Mouse (Mus musculus) limb, embryonic 10.5 days (tissue): ENCODE measurements at regions not wholly inside any gene's neighbourhood (a gene's known extent, or its start where the extent isn't known, plus 50 kb on each side); places are given as distances from the start of the nearest gene placed in this dataset.
"Not testable (repeated sequence)": the region's sequence is repeated elsewhere in the genome, so short reads cannot be mapped to it uniquely, and the experiment has no call there.

Source experiments
- DNase-seq: peaks from one replicate; pipeline ENCODE4 v3.0.0-alpha.2; 2017; ENCODE audit warnings: low spot score
- H3K27ac ChIP-seq: fragments of 300-500 bp; sonication (generic); 2 replicates; pipeline ENCODE4 v1.5.1; 2016; ENCODE audit warnings: mild to moderate bottlenecking
- H3K27me3 ChIP-seq: fragments of 300-500 bp; sonication (generic); 2 replicates; pipeline ENCODE4 v1.6.1; 2016; ENCODE audit warnings: low read depth, mild to moderate bottlenecking; ENCODE audit not compliant: poor library complexity, severe bottlenecking
- H3K36me3 ChIP-seq: fragments of 300-500 bp; sonication (generic); 2 replicates; pipeline ENCODE4 v1.6.1; 2016; ENCODE audit warnings: mild to moderate bottlenecking, moderate library complexity
- H3K4me1 ChIP-seq: fragments of 300-500 bp; sonication (generic); 2 replicates; pipeline ENCODE4 v1.6.1; 2016
- H3K4me3 ChIP-seq: fragments of 300-500 bp; sonication (generic); 2 replicates; pipeline ENCODE4 v1.5.1; 2016; ENCODE audit warnings: mild to moderate bottlenecking, moderate library complexity
- H3K9me3 ChIP-seq: fragments of 300-500 bp; sonication (generic); replicated peaks from 2 replicates; pipeline ENCODE4 v1.6.1; 2016; ENCODE audit warnings: mild to moderate bottlenecking
- WGBS: fragments of 180-500 bp; shearing (Covaris S2); methylation state at CpG from one replicate; pipeline ENCODE4 v1.1.7; 2016; 5-methylcytosine and 5-hydroxymethylcytosine counted together

DNA sequence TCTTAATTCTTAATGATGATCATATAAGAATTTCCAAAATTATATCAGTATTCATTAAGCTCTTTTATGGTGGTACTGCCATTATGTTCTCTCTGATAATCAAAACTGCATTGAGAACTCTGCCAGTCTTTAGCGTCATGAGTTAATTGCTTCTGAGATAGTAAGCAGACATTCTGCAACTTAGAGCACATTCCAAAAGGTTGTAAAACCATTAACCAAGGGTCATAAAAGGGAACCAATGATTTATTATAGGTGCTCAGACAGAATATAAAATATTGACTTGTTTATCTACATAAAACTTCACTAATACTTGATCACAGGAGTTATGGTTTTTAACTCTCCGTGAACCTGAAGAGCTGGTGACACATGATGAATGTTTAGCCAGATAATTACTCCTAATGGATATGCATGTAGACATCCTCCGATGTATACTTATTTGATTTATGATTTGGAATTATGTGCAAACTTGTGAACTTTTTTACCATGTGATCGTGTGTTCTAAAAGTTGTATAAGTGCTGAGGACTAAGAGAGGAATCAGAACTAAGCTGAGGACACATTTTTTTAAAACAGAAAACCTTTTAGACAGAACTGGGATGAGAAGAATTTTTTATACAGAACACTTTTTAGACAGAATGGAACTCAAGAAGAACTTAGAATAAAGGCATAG, 1345.4 kb downstream of the Zfp704 start:
- Histone ChIP-seq H3K27me3 (no peaks in the 10 kb centered on the region), H3K36me3 (no peaks in the 10 kb centered on the region), H3K27ac (no peak overlapping the region), H3K4me1 (no peaks in the 10 kb centered on the region), H3K9me3 (no peaks in the 10 kb centered on the region), H3K4me3 (no peak overlapping the region)
- no peak for DNase-seq
- 16% methylated on average over 4 of the region's 4 CpGs for WGBS

DNA sequence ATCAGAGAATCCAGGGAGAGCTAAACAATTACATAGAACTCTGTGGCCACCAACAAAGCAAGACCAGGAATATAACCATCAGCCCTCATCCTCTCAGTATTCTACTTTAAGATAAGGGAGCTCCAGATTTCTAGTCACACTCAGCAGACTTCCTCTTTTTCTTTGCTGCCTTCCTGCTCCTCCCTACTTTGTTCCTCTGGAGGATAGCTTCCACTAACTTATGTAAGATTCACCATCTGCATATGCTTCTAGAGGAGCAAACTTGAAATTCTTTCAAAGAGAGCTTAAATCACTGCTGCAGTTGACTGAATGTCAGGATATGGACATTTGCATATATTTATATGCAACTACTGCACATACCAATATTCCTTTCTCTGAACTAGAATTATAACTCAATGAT, 1352.6 kb downstream of the Zfp704 start:
- Histone ChIP-seq H3K27ac (no peak overlapping the region), H3K9me3 (no peaks in the 10 kb centered on the region), H3K36me3 (no peaks in the 10 kb centered on the region), H3K27me3 (no peaks in the 10 kb centered on the region), H3K4me3 (no peak overlapping the region), H3K4me1 (no peaks in the 10 kb centered on the region)
- no peak for DNase-seq

GRCm38 (mm10) chr3:8252311-8252710, 1357.6 kb downstream of the Zfp704 start:
- Histone ChIP-seq H3K9me3 (no peaks in the 10 kb centered on the region), H3K4me3 (no peak overlapping the region), H3K36me3 (no peaks in the 10 kb centered on the region), H3K27ac (no peak overlapping the region), H3K27me3 (no peaks in the 10 kb centered on the region), H3K4me1 (no peaks in the 10 kb centered on the region)
- WGBS: 85% methylated on average over 2 of the region's 2 CpGs
- DNase-seq: no peak

DNA sequence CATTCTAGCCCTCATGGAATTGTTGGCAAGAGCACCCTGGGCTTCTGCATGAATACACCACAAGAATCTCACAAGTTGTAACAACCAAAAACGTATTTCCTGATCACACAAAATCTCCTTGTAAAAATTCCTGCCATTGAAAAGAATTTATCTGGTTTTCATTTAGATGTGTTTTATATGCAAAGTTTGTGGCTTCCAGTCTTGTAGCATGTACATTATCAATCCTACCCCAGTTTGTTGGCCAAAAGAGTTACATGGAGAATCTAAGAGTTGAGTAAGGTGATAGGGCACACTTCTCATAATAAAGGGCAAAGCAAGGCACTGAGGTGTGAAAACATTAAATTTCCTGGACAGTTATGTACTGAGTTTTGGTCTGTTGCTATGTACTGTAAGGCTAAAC, 1361.0 kb downstream of the Zfp704 start:
- WGBS: 80% methylated on average over 1 of the region's 1 CpGs
- H3K27me3 ChIP-seq: no peaks in the 10 kb centered on the region
- no peak overlapping the region for H3K27ac ChIP-seq
- no peaks in the 10 kb centered on the region for H3K36me3 ChIP-seq
- DNase-seq: no peak
- H3K4me1 ChIP-seq: no peaks in the 10 kb centered on the region
- H3K9me3 ChIP-seq: no peaks in the 10 kb centered on the region
- H3K4me3 ChIP-seq: no peak overlapping the region

GRCm38 (mm10) chr3:8245822-8246221, 1364.1 kb downstream of the Zfp704 start:
- WGBS: 27% methylated on average over 1 of the region's 1 CpGs
- H3K27me3 ChIP-seq, H3K36me3 ChIP-seq, H3K4me3 ChIP-seq, H3K9me3 ChIP-seq, H3K27ac ChIP-seq, H3K4me1 ChIP-seq: not testable (repeated sequence)
- DNase-seq: peak; percentile 35

- not testable (repeated sequence) for H3K27ac ChIP-seq, H3K36me3 ChIP-seq, H3K4me1 ChIP-seq, H3K27me3 ChIP-seq, H3K4me3 ChIP-seq, H3K9me3 ChIP-seq
- peak; percentile 87 for DNase-seq
- WGBS: 74% methylated on average over 2 of the region's 2 CpGs
These were observed 1364.6 kb downstream of the Zfp704 start for GRCm38 (mm10) chr3:8245195-8245789.

GRCm38 (mm10) chr3:8244526-8245194, 1365.2 kb downstream of the Zfp704 start:
- H3K27me3 ChIP-seq, H3K36me3 ChIP-seq, H3K4me1 ChIP-seq, H3K9me3 ChIP-seq, H3K27ac ChIP-seq, H3K4me3 ChIP-seq: not testable (repeated sequence)
- peak; percentile 37 for DNase-seq
- 92% methylated on average over 4 of the region's 4 CpGs for WGBS

DNA sequence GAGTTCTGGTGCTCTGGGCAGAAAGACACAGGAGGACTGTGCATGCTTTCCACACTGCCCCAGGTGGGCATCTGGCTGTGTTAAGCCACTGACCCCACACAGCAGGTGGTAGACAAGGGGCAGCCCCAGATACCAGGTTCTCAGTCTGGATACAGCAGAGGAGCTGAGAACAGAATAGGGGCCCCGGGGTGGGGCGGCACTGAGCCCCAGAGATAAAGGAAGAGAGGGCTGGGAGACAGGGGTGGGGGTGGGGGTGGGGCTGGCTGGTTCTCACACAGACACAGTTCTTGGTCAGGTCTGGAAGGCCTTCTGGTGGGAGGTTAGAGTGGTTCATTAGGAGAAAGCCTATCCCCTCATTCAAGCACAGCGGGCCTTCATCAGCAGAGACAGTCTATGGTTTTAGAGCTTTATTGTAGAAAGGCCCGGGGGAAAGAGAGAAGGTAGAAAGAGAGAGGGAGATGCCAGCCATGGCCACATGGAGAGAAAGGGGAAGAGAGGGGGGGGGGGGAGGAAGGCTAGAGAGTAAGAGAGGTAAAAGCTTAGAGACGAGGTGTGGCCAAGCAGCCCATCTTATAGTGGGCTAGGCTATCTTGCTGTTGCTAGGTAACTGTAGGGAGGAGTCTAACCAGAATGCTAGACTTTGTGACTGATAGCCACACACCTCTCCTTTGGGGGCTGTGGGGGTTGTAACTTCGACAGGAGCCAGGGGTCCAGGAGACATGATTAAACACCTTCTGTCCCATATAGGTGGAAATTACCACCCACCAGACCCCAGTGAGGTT, 1403.1 kb downstream of the Zfp704 start:
- Histone ChIP-seq H3K9me3 (no peaks in the 10 kb centered on the region), H3K27me3 (no peaks in the 10 kb centered on the region), H3K36me3 (no peaks in the 10 kb centered on the region), H3K4me1 (no peaks in the 10 kb centered on the region), H3K27ac (no peak overlapping the region), H3K4me3 (no peak overlapping the region)
- no peak for DNase-seq
- 71% methylated on average over 6 of the region's 6 CpGs for WGBS

DNA sequence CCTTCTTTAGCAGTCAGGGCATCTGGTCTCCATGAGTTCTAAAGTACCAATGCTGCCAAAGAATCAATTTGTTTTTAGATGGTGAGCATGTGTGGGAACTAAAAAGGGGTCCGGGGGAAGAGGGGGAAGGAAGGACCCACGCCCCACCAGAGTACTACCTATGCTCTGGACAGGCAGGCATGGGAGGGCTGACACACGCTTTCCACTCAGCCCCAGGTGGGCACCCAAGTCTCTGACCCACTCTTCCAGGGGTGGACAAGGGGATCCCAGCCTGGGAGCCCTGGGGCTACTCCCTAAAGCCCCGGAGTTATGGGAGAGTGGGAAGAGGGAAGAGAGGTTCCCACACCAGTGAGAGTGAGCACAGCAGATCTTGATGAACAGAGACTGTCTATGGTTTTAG, 1446.9 kb downstream of the Zfp704 start:
- DNase-seq: no peak
- Histone ChIP-seq H3K9me3 (no peaks in the 10 kb centered on the region), H3K36me3 (no peaks in the 10 kb centered on the region), H3K27ac (no peak overlapping the region), H3K4me1 (no peaks in the 10 kb centered on the region), H3K4me3 (no peak overlapping the region), H3K27me3 (no peaks in the 10 kb centered on the region)
- WGBS: 84% methylated on average over 4 of the region's 4 CpGs

GRCm38 (mm10) chr3:8161997-8162756, 1447.7 kb downstream of the Zfp704 start:
- no peaks in the 10 kb centered on the region for H3K36me3 ChIP-seq
- no peak for DNase-seq
- H3K9me3 ChIP-seq: no peaks in the 10 kb centered on the region
- H3K4me3 ChIP-seq: no peak overlapping the region
- H3K27me3 ChIP-seq: no peaks in the 10 kb centered on the region
- no peak overlapping the region for H3K27ac ChIP-seq
- H3K4me1 ChIP-seq: no peaks in the 10 kb centered on the region
- 89% methylated on average over 4 of the region's 4 CpGs for WGBS

- H3K4me3 ChIP-seq: no peak overlapping the region
- H3K27me3 ChIP-seq: no peaks in the 10 kb centered on the region
- WGBS: 85% methylated on average over 2 of the region's 2 CpGs
- H3K9me3 ChIP-seq: no peaks in the 10 kb centered on the region
- no peaks in the 10 kb centered on the region for H3K4me1 ChIP-seq
- H3K36me3 ChIP-seq: no peaks in the 10 kb centered on the region
- H3K27ac ChIP-seq: no peak overlapping the region
- DNase-seq: no peak
These were observed 1466.9 kb downstream of the Zfp704 start for GRCm38 (mm10) chr3:8143016-8143415.

DNA sequence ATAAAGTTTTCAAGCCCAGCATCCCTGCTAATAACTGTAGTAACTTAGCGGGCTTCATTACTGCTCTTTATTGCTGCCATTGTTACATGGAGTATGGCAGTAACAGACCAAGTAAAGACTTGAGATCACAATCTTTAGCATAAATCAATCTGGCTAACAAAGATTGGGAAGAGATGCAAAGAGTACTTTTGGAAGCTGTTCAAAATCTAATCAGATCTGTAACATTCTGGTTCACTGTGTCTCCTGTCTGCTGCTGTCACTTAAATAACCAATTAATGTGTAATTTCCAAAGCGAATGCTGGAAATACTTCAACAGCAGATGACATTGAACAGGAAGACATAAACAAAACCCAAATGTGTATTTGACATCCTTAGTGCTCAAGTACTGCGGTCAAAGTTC, 1467.7 kb downstream of the Zfp704 start:
- no peaks in the 10 kb centered on the region for H3K9me3 ChIP-seq
- no peak for DNase-seq
- no peaks in the 10 kb centered on the region for H3K36me3 ChIP-seq
- H3K27me3 ChIP-seq: no peaks in the 10 kb centered on the region
- 82% methylated on average over 3 of the region's 3 CpGs for WGBS
- H3K4me1 ChIP-seq: no peaks in the 10 kb centered on the region
- no peak overlapping the region for H3K4me3 ChIP-seq
- no peak overlapping the region for H3K27ac ChIP-seq
